Mouse (Mus musculus): Measurements from ENCODE around the gene Hinfp.
A peak's percentile ranks its signal among the peaks of the same experiment; 100 is the strongest.
"Not testable (repeated sequence)": the region's sequence is repeated elsewhere in the genome, so short reads cannot be mapped to it uniquely, and the experiment has no call there.

Hinfp gene

DNA sequence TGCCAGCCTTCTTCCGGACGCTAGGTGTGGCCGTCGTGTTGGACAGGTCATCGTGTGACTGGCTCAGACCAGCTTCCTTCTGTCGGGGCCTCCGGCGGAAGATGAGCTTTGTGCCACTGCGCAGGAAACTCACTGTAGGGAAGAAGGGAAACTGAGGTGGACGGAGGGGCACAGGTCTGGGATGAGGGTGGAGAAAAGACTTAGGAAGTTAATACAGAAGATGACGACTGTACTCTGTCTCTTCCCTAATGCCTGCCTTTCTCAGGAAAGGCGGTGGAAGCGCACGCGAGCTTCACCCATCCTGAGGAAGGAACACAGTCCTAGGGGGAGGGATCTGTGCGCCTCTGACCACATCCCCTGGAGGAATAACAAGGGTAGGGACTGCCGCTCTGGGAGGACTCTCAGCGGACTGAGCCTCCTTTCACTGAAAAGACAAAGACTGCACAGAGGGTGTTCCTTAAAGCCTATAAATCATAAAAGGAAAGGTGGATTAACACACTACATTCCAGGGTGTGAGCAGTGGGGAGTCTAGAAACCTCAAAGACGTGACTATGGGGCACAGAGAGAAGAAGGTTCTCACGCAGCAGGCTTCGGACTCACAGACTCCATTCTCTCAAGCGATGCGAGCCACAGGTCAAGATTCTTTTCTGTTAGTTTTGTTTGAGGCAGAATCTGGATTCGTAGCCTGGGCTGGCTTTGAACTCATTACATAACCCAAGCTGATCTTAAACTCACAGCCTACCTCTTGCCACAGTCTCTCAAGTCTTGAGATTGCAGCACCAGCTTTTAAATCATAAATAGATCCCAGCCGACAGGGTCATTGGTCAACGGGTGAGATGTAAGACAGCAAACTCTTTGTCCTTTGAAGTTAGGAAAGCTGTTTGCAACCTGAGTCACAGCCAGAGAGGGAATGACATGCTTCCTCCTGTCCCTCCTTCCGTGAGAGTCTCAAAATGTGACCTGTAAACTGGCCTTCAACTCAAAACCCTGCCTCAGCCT, 6.0 kb upstream of the Hinfp start:
- no peak for ATAC-seq (ENCODE audit: low TSS enrichment)

DNA sequence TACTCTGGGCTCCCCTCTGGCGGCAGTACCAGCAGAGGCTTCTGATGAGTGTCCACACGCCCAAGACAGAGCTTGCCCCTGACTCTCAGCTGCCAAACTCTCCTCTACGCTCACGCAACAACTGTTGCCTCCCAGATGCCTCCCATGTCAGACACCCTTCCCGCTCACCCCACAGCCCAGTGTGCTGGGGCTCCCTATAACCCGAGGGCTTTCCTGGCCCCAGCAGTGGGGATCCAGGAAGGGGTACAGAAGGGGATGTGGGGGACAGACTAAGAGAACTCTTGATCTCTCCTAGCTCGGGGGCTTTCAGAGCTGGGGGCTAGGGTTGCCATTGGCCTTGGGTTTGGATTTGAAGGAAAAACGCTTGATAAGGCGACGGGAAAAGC, 5.3 kb upstream of the Hinfp start:
- ATAC-seq (ENCODE audit: low TSS enrichment) = no peak

DNA sequence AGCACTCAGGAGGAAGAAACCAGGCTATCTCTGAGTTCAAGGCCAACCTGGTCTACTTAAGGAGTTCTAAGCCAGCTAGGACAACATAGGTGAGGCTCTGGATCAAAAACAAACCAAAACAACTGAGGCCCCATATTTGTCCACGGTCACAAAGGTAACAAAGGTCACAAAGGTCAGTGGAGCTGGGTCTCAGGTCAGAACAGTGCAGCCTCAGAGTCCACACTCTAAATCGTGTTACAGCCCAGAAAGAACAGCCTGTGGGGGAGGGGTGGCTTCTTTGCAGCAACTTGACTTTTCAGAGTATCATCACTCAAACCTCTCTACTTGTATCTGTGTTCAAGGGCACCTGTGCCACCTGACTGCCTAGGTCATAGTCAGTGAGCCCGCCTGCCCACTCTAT, 4.3 kb upstream of the Hinfp start:
- ATAC-seq (ENCODE audit: low TSS enrichment) = no peak

DNA sequence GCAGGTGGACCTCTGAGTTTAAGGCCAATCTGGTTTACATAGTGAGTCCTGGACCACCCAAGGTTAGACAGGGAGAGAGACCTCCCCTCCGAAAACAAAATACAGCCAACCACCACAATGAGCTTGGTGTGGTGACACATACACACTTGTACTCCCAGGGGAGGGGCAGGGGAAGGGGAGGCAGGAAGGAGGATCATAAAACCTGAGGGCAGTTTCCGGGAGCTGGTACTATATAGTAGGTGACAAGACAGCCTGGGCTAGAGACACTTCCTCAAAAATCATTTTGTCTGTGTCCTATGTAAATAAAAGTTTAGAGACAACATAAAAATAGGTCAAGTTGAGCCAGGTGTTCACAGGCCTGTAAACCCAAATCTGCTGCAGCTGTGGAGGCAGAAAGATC, 1.8 kb upstream of the Hinfp start:
- no peak for ATAC-seq (ENCODE audit: low TSS enrichment)

DNA sequence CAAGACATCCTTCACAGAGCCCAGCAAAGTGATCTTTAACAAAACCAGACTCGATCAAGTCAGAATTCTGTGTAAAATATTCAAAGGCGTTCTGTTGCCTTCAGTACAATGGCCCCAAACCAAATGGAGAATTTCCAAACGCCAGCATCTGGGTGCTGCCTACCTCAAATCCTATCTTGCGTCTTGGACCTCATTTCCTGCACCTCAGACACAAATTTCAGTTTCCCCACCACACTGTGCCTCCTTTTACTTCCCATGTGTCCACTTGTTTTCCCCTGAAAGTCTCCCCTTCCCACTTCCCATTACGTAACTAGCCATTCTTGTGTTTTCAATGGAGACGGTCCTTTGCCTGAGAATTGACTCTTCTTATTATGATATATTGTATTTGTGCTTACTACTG, 1.1 kb upstream of the Hinfp start:
- ATAC-seq (ENCODE audit: low TSS enrichment) = no peak

DNA sequence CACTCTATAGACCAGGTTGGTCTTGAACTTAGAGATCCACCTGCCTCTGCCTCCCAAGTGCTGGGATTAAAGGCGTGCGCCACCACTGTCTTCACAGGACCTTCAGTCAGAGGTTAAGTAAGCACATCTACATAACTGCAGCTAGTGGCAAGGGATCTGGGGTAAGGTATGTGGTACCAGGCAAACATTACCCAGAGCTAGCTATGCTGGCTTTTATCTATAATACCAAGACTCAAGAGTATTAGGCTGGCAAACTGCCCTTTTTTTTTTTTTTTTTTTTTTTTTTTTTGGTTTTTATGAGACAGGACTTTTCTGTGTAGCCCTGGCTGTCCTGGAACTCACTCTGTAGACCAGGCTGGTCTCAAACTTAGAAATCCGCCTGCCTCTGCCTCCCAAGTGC, 5.5 kb downstream of the Hinfp start:
- ATAC-seq (ENCODE audit: low TSS enrichment) = not testable (repeated sequence)

DNA sequence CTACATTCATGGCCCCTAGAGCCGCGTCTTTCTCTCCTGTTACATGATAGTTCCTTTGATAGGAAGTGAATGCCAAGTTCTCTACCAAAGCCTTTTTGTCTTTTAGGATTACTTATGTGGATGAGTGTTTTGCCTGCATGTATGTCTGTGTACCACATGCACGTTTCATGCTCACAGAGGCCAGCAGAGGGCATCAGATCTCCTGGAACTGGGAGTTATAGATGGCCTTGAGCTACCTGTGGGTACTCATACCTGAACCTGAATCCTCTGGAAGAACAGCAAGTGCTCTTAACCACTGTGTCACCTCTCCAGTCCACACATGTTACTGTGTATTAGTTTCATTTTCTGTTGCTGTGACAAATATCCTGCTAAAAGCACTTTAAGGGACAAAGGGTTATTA, 13.0 kb downstream of the Hinfp start:
- no peak for ATAC-seq (ENCODE audit: low TSS enrichment)

DNA sequence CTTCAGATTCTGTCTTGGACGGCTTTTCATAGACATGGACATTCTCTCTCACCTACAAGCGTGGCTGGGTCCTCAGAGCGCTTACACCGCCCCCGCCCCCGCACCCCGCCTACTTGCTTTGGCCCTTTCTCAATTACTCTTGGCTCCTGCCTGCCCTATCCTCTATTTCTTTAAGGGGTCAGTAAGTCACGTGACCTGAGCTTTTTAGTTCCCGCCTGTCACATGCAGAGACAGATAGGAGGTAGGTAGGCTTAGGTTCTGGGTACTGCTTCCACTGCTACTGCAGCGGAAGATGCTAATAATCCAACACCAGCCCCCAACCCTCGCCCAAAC, 16.5 kb downstream of the Hinfp start:
- ATAC-seq (ENCODE audit: low TSS enrichment) = no peak

DNA sequence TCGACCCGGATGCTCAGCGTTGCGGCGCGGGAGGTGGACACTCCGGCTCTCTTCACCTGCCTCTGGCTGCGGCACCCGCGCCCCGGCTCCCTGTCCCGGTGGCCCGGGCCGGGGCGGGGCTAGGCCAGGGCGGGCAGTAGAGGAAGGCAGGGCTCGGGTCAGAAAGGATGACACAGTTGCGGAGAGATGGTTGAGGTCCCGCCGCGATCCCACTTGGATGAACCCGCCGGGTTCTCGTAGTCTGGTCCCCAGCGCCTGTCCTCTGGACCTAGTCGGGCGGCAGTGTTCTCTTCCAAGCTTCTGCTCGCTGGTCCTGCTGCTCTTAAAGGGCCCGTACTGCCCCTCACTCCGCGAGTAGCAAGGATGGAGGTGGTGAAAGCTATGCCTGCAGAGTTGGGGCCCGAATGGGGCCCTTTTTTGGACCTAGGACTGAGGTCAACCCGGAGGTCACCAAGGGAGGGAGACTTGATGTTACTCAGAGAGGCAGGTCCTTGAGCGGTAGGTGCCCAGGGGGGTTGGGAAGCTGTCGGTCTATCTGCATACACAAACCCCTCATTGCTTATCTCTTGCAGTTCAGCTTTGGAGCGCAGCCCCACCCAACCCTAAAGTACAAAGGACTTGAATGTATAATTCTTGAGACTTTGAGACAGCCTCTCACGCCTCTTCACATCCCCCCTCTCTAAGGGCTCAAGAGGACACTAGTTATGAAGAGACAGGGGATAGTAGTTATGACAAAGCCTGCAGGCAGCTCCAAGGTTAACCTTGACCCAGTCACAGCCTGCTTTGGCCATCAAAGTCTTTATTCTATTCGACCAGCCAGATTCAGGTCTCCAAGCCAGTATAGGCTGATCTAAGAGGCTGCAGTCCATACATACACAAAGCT, 17.2 kb downstream of the Hinfp start, which contains the start of gene Abcg4:
TSS of gene Abcg4 (minus strand) at position 540 of the 883 bp plus-strand sequence.
- peak; percentile 67 for ATAC-seq (ENCODE audit: low TSS enrichment)

DNA sequence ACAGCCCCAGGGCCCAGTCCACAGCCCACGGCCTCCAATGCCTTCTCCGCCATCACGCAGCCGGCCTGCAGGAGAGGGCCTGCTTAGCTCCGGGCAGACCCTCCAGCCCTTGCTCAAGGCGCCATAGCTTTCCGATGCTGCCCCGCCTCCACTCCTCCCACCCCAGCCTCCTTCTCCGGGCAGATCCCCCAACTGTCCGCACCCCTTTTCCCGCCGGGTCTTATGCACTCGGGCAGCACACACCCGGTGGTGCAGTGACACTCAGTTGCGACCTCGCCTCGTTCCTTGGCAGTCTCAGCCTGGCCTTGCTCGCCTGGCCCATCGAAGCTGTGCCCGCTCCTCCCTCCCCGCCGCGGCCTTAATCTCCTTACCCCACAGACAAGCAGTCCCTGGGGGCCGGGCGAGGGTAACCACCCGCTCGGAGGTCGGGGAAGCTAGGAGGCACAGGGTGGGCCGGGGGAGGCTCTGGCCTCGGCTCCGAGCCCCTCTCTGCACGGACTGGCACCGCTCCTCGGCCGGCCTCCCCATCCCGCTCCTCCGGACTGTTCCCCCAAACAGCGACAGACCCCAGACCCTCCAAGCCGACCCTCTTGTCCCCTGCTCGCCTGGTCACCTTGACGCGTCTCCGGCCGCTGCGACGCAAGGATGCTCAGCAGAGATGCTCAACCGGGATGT, 17.9 kb downstream of the Hinfp start:
- peak; percentile 38; the same call in 1 of the 2 replicates for ATAC-seq (ENCODE audit: low TSS enrichment)

DNA sequence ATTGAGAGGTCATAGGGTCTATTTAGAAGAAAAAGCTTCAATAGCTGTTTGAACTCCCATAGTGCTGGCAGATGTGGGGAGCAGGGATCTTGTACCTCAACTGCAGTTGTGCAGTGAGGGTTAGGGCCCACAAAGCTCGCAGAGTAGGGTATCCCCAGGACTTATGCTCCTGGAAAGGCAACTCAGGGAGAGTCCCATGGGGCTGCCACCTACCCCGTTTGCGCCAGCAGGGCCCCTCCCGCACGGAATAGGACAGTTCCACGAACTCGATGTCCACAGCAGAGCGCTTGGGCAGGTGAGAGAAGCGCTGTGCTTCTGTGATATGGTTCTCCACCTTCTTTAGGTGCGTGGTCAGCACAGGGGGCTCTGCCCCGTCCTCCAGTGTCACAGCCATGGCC, 18.5 kb downstream of the Hinfp start:
- ATAC-seq (ENCODE audit: low TSS enrichment) = 0 out of 2 replicates have a peak, but pooled peaks have one; percentile 18

DNA sequence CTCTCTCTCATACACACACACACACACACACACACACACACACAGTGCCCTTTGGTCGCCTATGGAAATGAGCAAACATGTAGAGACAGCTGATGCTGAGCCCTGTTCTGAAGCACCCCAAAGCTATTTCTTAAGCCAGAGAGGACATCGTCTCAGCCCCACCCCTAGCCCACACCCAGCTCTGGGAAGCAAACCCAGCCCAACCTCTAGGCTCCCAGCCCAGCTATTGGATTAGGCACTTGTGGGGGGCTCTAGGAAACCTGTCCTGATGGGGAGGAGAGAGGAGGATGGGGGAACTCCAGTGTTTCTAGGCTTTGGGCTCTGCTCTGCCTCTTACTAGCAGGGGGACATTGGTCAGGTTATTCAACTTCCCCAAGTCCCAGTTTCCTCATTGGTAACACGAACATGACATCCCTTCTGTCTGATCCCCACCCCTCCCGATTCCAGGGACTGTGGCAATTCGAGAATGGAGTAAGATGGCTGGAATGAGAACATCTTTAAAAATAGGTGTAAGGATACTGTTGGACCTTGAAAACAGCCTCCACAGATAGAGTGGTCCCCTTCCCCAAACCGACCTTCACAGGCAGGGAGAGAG, 19.1 kb downstream of the Hinfp start:
- ATAC-seq (ENCODE audit: low TSS enrichment) = no peak

DNA sequence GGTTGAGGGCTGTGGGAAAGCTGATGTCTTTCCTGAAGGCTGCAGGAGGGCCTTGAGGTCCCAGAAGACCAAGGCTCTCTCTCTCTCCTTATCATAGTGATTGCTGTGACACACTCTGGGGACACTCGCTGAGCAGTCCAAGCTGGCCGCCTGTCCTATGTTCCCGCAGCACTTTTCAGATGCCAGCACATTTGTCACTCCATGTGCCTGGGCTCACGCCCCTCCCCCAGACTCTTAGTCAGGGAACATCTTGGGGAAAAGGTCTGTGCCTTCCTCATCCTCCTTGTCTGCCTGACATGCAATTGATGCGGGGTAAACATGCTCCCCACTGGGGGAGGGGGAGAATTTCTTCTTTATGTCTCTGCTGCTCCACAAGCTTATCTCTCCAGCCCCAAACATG, 22.3 kb downstream of the Hinfp start:
- no peak for ATAC-seq (ENCODE audit: low TSS enrichment)

DNA sequence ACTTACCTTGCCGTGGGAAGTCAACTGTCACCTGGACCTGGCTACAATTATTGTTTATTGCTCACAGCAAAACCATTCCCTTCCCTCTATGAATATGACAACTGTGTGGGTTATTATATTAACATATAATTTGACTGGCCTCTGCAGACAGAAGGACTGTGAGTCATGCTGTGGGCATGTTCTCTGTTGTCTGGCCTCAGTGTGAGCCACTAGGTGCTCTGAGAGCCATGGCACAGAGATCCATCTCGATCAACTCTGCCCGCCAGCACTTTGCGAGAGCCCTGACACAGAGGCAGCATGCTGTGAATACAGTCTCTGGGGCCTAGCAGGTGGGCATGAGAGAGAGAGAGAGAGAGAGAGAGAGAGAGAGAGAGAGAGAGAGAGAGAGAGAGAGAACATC, 35.5 kb downstream of the Hinfp start:
- ATAC-seq (ENCODE audit: low TSS enrichment) = no peak

DNA sequence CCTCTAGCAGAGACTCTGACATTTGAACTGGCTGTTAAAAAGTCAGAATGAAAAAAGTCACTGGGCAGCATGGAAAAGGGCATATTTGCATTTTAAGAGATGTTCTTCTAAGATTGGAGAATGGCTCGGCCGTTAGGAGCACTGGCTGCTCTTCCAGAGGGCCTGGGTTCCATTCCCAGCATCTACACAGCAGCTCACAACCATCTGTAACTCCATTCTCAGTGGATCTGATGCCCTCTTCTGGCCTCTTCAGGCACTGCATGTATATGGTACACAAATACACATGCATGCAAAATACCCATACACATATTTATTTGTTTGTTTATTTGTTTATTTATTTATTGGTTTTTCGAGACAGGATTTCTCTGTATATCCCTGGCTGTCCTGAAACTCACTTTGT, 36.4 kb downstream of the Hinfp start:
- ATAC-seq (ENCODE audit: low TSS enrichment) = no peak

DNA sequence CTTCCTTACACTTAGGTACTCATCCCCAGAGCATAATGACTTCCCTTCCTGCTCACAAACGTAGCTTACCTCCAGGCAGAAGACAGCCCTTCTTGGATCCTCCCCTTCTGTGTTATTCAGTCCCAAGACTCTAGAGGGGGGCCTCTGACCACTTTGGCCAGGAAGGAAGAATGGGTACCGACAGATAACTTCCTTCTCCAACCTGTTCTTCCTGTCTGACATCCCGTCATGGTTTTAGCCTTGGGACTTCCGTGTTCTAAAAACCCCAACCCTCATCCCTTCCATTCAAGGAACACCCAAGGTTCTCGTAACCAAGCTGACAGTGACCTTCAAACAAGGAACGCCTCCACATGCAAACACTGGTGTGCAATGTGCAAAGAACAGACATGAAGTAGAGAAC, 37.0 kb downstream of the Hinfp start, which contains the start of gene Nlrx1:
TSS of gene Nlrx1 (minus strand) at position 168 of the 400 bp plus-strand sequence.
- no peak for ATAC-seq (ENCODE audit: low TSS enrichment)

DNA sequence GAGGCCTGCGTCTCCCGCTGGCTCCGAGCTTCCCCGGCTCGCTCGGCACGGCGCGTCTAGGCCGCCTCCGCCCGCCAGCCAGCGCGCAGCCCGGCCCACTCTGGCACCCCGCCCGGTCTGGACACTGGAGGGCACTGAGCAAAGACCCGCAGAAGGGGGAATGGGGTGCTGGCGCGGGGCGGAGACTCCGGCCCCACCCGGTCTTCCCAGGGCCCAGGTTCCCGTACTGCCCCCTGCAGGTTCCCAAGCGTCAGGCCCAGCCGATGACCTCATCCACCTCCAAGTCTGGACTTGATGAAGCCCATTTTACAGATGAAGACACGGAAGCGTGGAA, 37.5 kb downstream of the Hinfp start:
- peak; percentile 50 for ATAC-seq (ENCODE audit: low TSS enrichment)

DNA sequence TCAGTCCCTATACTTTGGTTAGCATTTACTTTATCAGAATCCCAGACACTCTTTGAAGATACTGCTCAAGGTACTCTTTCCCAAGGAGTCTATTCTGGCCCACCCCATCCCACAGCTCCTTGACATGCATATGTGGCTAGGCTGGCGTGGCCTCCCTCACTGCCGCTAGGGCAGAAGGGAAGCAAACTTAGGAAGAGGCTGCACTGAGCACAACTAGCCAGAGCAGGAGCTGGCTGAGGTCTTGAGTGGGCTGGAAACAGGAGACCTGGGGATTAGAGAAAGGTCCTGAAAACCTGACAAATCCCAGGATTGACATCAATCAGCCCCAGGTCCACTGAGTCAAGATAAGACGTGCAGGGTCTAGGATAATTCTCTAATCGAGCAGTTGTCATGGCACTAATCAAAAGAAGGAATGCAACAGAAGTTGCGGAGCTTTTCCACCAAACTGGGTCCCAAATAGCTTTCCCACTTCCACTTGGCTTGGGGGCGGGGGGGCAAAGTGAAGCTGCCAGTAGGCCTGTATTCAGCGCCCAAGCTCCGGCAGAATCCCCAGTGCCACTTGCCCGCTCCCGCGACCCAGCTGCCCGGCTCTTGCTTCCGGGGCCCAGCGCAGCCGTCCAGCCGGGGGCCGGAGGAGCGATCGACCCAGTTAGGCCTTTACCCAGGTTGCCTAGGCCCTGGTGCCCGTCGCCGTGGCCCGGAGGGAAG, 38.0 kb downstream of the Hinfp start:
- peak; percentile 22; the same call in 1 of the 2 replicates for ATAC-seq (ENCODE audit: low TSS enrichment)

DNA sequence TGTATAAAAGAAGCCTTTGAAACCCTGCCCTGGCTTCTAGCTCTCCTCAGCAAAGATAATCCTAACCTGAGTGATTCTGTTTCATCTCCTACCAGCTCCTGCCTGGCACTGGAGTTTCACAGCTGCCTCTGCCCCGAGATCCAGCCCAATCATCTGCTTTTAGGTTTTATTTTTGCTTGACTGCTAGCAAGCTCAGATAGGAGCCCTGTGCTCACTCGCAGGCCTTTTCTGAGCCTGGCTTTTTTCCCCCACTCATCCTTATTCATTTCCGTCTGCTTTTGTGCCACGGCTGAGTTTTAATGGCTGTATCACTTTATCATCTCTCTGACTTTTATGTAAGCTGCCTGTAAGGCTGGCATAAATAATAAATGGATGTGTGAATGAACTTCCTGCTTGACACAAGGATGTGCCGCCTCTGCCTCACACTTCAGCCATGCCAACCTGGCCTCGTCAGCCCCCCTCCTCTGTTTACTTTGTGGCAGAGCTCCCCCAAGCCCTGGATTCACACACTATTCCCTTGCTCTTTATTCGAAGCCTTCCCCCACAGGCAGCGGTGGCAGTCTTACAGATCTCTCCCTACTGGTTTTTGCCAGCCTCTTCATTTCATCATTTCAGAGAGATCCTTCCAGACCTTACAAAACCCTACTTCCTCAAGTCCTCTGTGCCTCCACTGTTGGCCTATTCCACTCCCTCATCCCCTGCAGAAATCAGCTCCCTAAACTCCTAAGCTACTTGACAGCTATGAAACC, 38.8 kb downstream of the Hinfp start:
- ATAC-seq (ENCODE audit: low TSS enrichment) = peak; percentile 54

DNA sequence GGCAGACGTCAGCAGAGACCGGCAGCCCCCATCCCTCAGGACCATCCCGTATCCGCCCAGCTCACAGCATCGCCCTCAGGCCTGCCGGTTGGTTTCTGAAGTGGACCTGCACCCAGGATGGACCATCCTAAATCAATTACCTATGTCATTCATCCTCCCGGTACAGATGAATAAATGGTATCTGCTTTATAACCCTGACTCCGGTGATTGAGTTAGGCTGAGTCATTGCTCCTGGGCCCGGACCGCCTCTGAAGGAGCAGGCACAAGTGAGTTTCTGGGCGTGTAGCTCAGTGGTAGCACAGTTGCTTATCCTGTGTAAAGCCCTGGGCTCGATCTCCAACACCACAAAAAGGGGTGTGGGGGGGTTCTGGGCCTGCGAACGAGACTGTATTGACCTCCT, 44.1 kb downstream of the Hinfp start:
- no peak for ATAC-seq (ENCODE audit: low TSS enrichment)

Data from frontal cortex, adult (tissue).